Mouse (Mus musculus): ENCODE results near the gene Tada1.

Gene Tada1

DNA sequence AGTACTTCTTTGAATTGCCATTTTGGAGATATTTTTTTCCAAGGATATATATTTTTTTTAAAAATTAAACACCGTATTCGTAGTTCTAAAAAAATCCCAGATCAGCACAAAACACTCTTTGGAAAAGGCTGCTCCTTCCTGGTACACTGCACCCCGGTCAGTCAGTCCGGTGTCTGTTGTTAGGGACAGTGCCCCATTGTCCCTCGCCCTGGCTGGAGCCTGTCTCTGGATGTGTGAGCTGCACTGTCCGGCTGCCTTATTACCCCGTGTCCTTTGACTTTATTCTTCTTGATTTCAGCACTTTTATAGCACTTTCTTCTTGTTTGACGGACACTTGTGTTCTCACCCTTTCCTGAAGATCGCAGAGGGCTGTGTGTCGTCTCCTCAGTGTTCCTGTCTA is 5.7 kb downstream of the Tada1 start:
- no peak for DNase-seq (ENCODE audit: low spot score in 2 of 2)

DNA sequence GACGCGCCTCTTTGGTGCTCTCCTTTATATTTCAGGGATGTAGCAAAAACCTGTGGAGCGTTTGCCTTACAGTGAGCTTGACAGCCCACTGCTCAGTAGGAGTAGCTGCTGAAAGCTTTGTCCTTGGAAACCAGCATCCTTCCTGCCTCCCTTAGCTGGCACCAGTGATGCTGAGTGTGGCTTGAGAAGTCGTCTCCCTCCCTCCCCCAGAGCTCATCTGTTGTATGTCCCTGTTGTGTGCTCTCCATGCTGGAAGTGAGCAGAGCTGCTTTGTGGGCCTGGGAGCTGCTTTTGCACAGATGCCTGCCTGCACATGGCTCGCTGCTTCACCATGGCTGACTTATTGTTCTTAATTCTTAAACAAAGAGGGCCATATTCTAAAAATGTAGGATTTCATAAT is 6.5 kb downstream of the Tada1 start:
- DNase-seq (ENCODE audit: low spot score in 2 of 2): no peak

DNA sequence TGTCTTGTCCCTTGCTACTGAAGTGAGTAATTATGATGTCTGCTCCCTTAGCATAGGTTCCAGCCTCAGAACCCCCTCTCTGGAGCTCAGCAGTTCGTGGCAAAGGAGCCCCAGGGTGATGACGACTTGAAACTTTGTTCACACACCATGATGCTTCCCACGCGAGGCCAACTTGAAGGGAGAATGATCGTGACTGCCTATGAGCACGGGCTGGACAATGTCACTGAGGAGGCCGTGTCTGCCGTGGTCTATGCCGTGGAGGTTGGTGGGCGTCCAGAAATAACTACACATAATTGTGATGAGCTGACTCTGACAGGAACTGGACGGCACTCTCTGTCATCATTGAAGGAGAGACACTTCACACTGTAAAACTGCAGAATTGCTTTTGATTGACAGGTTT is 9.6 kb downstream of the Tada1 start:
- no peak for DNase-seq (ENCODE audit: low spot score in 2 of 2)

DNA sequence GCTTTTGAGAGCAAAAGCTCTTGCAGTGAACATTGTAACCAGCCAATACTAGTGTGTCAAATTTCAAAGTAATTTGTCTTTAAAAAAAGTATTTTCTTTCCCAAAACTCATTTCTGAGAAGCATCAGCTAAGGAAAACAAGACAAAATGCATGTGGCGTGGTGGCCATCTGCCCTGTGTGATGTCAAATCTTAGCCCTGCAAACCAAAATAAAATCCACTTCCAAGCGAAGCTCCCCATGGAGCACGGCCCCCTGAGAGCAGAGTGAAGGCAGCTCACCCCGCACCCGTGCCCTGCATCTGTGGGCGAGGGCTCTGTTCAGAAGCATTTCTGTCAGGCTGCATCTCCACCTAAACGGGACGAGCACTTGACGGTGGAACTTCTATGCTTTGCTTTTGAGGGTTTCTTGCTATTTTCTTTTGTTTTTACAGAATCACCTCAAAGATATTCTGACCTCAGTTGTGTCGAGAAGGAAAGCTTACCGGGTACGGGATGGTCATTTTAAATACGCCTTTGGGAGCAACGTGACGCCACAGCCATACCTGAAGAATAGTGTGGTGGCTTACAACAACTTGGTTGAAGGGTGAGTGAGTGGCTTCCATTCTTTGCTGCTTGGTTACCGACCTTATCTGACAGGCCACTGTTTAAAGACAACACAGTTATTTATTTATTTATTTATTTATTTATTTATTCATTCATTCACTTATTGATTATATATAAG is 10.7 kb downstream of the Tada1 start:
- DNase-seq (ENCODE audit: low spot score in 2 of 2): no peak

DNA sequence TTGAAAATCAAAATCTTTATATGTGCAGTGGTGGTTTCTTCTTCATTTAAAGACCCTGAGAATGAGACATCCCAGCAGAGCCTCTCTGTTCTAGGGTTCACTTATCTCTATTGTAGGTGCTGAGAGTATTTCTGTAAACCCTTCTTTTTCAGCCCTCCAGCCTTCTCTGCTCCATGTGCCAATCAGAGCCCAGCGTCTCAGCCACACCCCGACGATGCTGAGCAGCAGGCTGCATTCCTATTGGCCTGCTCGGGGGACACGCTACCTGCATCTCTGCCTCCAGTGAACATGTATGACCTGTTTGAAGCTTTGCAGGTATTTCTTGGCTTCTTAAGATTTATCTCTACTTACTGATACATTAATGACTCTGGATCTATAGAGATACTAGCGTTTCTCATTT is 12.8 kb downstream of the Tada1 start:
- DNase-seq (ENCODE audit: low spot score in 2 of 2): no peak

GRCm38 (mm10) chr1:166394770-166395169 is 15.9 kb downstream of the Tada1 start:
- DNase-seq (ENCODE audit: low spot score in 2 of 2): no peak

GRCm38 (mm10) chr1:166395661-166396060 is 16.8 kb downstream of the Tada1 start:
- no peak for DNase-seq (ENCODE audit: low spot score in 2 of 2)

GRCm38 (mm10) chr1:166396381-166396780 is 17.5 kb downstream of the Tada1 start:
- DNase-seq (ENCODE audit: low spot score in 2 of 2): no peak

DNA sequence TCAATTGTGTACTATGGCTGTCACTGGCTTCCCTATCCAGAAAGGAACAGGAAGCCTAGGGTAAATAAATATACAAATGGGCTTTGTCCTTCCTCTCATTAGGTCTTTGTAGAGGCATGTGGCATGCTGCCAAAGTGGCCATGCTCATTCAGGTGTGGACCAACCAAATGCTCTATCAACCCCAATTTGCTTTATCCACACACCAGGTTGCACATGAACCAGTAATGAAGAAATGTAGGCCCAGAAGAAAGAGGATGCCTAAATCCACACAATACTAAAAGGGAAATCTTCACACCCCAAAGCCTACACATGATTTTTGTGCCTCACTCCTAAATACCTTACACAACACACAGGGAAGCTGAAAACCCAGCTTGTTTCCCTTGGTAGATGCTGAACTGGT is 22.6 kb downstream of the Tada1 start:
- DNase-seq (ENCODE audit: low spot score in 2 of 2): peak in 1 of 2 experiments; percentile 38

DNA sequence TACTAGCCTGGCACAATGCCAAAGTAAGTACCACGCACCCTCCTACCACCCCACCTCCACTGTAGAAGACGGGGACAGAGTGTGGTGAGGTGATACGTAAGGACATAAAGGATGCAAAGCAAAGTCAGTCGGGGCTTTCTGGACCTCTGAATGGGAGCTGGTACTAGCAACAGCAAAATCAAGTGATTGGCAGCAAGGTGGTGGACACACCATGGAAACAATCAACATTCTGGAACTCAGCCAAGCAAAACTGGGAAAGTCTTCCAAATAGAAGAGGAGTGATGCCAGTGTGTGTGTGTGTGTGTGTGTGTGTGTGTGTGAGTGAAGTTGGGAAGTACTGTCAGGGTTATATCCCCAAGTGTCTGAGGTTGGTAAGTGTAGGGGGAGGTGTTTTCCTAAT is 23.1 kb downstream of the Tada1 start:
- peak in 1 of 2 experiments; percentile 42 for DNase-seq (ENCODE audit: low spot score in 2 of 2)

DNA sequence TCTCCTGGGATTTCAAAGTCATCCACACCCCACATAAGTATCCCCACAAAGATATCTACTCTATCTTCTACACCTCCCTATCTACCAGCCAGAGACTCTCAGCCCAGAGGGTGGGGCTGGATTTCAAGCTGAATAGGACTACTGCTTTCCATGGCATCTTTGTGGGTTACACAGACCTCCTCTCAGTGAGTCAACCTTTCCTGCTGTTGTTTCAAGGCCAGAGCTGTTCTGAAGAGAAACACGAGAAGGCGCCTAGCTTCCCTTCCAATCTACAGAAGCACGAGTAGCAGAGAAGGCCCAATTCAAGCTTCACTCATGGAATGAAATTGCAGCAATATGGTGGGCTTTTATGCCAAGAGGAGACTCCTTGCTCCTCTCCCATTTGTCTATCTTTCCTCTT is 24.9 kb downstream of the Tada1 start:
- DNase-seq (ENCODE audit: low spot score in 2 of 2): no peak

DNA sequence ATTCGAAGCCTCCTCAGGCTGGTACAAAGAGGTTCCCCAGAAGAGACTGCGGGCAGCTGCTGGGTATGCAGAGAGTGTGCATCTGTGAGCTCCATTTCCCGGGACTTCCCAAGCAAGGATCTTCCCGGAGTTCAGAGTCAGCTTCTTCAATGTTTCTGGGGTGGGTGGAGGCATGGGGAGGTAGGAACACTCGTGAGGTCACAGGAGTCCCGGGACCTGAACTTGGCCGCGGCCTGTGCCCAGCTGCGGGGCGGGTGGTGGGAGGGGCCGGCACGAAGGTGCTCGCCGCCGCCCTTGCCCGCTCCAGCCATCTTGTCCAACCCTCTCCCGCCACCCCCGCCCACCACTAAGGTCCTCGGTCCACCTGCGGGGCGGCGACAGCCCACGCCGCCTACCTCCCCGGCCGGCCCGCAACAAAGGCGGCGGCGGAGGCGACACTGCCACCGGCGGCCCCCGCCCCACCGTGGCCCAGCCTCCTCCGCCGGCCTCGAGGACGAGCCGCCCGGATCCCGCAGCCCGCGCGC is 30.3 kb downstream of the Tada1 start:
- no peak for DNase-seq (ENCODE audit: low spot score in 2 of 2)

DNA sequence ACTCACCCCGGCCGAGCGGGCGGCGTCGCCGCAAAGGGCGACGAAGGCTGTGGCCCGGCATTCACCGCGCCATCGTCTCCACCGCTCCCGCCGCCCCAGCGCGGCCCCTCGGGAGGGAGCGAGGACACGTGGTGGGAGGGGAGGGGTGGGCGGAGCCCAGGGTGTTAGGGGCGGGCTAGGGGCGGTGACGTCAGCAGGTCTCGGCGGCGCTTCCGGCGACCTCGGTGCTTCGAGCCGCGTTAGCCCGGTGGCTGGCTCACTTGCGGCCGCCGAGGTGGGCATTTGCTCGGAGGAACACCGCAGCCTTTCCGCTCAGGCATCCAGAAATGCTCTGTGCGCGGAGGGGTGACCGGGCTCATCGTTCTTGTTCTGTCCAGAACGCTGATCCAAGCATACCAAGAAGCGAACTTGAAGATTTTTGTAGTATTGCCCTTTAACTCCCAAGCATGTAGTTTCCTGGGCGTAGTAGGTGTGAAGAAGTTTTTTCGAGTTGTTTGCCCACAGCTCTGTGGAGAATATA is 30.9 kb downstream of the Tada1 start, which contains the start of gene Pogk:
Pogk (minus strand) TSS at position 163 of the 520 bp plus-strand sequence.
- peak; percentile 64 to 79 for DNase-seq (ENCODE audit: low spot score in 2 of 2)

DNA sequence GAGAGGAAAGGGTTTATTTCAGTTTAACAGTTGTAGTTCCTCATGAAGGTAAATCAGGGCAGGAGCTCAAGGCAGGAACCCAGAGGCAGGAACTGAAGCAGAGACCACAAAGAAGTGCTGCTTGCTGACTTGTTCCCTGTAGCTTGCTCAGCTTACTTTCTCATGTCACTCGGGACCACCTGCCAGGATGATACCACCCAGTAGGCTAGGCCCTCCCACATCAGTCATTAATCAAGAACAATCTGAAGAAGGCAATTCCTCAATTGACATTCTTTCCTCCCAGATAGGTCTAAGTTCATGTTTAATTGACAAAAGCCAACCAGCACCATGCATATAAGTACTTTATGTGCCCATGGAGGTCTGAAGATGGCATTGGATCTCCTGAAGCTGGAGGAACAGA is 32.6 kb downstream of the Tada1 start:
- no peak for DNase-seq (ENCODE audit: low spot score in 2 of 2)

DNA sequence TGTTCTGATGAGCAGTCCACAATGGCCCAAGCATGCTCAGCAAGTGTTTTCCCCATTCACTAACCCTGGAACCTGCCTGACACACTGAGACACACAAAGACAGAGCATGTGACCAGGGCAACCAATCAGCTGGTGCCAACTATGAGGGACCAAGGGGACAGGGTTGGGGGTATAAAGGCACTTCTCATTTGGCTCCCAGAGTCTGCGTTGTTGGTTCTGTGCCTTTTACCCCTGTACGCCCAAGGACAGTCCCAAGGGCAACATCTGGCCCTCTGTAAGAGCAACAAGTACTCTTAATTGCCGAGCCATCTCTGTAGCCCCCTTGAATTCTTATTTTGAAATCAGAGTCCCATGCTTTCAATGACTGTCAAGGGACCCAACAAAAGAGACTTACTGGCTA is 33.4 kb downstream of the Tada1 start:
- DNase-seq (ENCODE audit: low spot score in 2 of 2): no peak

- no peak for DNase-seq (ENCODE audit: low spot score in 2 of 2)
Measured at GRCm38 (mm10) chr1:166429053-166429452, 50.2 kb downstream of the Tada1 start.

DNA sequence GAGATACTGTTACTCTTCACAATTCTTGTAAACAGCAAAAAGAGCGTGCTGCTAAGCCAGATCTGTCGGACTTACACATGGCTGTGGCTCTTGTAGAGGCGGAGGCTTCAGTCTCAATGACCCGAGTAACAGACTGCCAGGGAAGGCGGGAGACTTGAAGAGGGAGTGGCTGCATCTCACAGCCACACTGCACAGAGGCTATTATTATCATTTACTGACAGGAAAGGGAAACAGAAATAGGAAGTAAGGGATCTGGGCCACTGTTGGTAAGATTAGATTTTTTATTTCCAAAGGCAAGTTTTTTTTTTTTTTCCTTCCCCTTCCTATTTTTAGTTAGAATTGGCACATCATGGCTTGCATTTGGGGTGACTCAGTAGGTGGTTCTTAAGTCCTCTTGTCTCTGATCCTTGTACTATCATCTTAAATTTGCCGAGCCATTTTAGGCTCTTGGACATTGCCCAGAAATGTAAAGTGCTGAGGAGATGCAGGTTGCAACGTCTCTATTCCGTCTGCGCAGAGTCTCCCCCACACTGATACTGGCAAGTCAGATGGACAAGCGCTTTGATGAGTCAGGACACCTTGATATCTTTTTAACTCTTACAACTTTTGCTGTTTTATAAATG is 51.0 kb downstream of the Tada1 start:
- DNase-seq (ENCODE audit: low spot score in 2 of 2): no peak

DNA sequence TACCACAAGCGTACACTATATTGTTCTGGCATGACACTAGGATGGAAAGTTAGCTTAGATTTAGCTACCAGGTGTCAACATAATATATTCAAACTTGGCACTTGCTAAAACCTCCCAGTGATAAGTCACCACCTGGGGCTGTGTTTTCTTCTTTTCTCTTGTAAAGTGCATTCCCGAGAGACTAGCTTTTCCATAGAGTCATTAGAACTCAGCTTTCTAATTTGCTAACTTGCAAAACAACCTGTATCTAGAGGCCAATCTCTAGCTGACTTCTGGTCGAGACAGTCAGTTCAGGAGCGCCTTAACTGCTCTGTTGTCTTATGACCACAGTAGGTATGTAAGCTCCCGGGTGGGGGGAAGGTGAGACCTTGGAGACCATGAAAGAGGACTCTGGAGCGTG is 60.5 kb downstream of the Tada1 start:
- no peak for DNase-seq (ENCODE audit: low spot score in 2 of 2)

DNA sequence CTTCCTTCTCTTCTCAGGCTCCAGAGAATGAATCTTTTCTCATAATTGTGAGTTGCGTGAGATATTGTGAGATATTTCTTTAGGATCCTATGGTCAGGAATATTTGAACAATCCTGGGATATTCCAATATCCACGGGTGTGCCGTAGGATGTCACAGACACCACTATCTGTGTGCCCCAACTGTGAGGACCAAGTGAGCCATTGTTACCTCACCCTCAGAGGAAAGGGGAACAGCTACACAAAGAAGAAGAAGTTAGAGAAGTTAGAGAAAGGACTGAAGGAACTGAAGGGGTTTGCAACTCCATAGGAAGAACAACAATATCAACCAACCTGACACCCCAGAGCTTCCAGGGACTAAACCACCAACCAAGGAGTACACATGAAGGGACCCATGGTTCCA is 63.1 kb downstream of the Tada1 start:
- DNase-seq (ENCODE audit: low spot score in 2 of 2): no peak
